Mouse (Mus musculus) thymus, postnatal 36 days (tissue): ENCODE data around the gene Dctn3.
A peak's percentile ranks its signal among the peaks of the same experiment; 100 is the strongest.
"Not testable (repeated sequence)": the region's sequence is repeated elsewhere in the genome, so short reads cannot be mapped to it uniquely, and the experiment has no call there.

Experiments used
- DNase-seq, 2 experiments: peaks; one replicate each; pipeline ENCODE4 v3.0.0; 2022; ENCODE audit warnings: mixed read lengths in 2 of 2

The Dctn3 gene

GRCm38 (mm10) chr4:41696930-41697841 lies 25.8 kb downstream of the Dctn3 start, which contains the start of gene Cntfr:
Gene Cntfr (minus strand): TSS chr4:41697089.
- peak; percentile 60 to 65 for DNase-seq

- DNase-seq = not testable (repeated sequence)
Measured at GRCm38 (mm10) chr4:41696452-41696851, 26.5 kb downstream of the Dctn3 start.

- not testable (repeated sequence) for DNase-seq
Measured at GRCm38 (mm10) chr4:41695800-41696199, 27.2 kb downstream of the Dctn3 start.

GRCm38 (mm10) chr4:41693511-41693910 lies 29.5 kb downstream of the Dctn3 start:
- DNase-seq = not testable (repeated sequence)

- DNase-seq = not testable (repeated sequence)
Measured at GRCm38 (mm10) chr4:41690014-41690413, 33.0 kb downstream of the Dctn3 start.

GRCm38 (mm10) chr4:41688562-41688961 lies 34.4 kb downstream of the Dctn3 start:
- not testable (repeated sequence) for DNase-seq

GRCm38 (mm10) chr4:41685882-41686492 lies 37.0 kb downstream of the Dctn3 start:
- not testable (repeated sequence) for DNase-seq

- not testable (repeated sequence) for DNase-seq
Measured at GRCm38 (mm10) chr4:41684931-41685453, 38.0 kb downstream of the Dctn3 start.

GRCm38 (mm10) chr4:41684131-41684930 lies 38.6 kb downstream of the Dctn3 start:
- DNase-seq = not testable (repeated sequence)

- DNase-seq = not testable (repeated sequence)
Measured at GRCm38 (mm10) chr4:41683303-41683702, 39.7 kb downstream of the Dctn3 start.

GRCm38 (mm10) chr4:41682789-41683188 lies 40.2 kb downstream of the Dctn3 start:
- DNase-seq = no peak

GRCm38 (mm10) chr4:41681947-41682346 lies 41.0 kb downstream of the Dctn3 start:
- DNase-seq = no peak

- DNase-seq = no peak
Measured at GRCm38 (mm10) chr4:41681176-41681575, 41.8 kb downstream of the Dctn3 start.

GRCm38 (mm10) chr4:41679291-41679690 lies 43.7 kb downstream of the Dctn3 start:
- DNase-seq = no peak

GRCm38 (mm10) chr4:41678863-41679262 lies 44.1 kb downstream of the Dctn3 start:
- no peak for DNase-seq

GRCm38 (mm10) chr4:41677006-41677629 lies 45.9 kb downstream of the Dctn3 start:
- DNase-seq = no peak

- DNase-seq = no peak
Measured at GRCm38 (mm10) chr4:41676248-41677005, 46.5 kb downstream of the Dctn3 start.

- DNase-seq = no peak
Measured at GRCm38 (mm10) chr4:41673186-41673585, 49.8 kb downstream of the Dctn3 start.

- no peak for DNase-seq
Measured at GRCm38 (mm10) chr4:41672522-41672963, 50.4 kb downstream of the Dctn3 start.

GRCm38 (mm10) chr4:41671963-41672480 lies 50.9 kb downstream of the Dctn3 start:
- DNase-seq = no peak

GRCm38 (mm10) chr4:41671500-41671899 lies 51.5 kb downstream of the Dctn3 start:
- no peak for DNase-seq
